Mouse (Mus musculus) MEL (cell line): ENCODE measurements around the gene Pygo1. TPM values are rescaled to one million over a fixed set of nuclear protein-coding genes. Genes with fewer than 3 reads are reported as not detected.

Experiments
- DNase-seq: peaks from one replicate; pipeline ENCODE4 v3.0.0; 2011; ENCODE audit warnings: low read depth, low spot score
- H3K27ac ChIP-seq: 2 replicates; pipeline ENCODE4 v1.5.1; 2012; ENCODE audit warnings: low read depth, mild to moderate bottlenecking, control low read depth, low read length, moderate library complexity; ENCODE audit not compliant: control insufficient read depth
- H3K27me3 ChIP-seq, 2 experiments: fragments of 150-350 bp in 1 of 2; sonication (generic) in 1 of 2; 2 replicates each; pipeline ENCODE4 v1.6.1; 2012; ENCODE audit warnings: low read length in 2 of 2, mild to moderate bottlenecking in 2 of 2, improper control_type of control experiment in 1 of 2, moderate library complexity in 1 of 2; ENCODE audit not compliant: insufficient read depth in 2 of 2, control insufficient read depth in 1 of 2
- H3K36me3 ChIP-seq, 2 experiments: 2 replicates each; pipeline ENCODE4 v1.6.1; 2012 to 2014; ENCODE audit warnings: low read length in 2 of 2, improper control_type of control experiment in 1 of 2, inconsistent platforms in 1 of 2, mild to moderate bottlenecking in 1 of 2; ENCODE audit not compliant: insufficient read depth in 2 of 2, control insufficient read depth in 1 of 2
- H3K4me1 ChIP-seq, 2 experiments: fragments of 150-350 bp in 1 of 2; sonication (generic) in 1 of 2; 2 replicates each; pipeline ENCODE4 v1.6.1; 2012; ENCODE audit warnings: low read length in 2 of 2, improper control_type of control experiment in 1 of 2, mild to moderate bottlenecking in 1 of 2; ENCODE audit not compliant: insufficient read depth in 2 of 2, control insufficient read depth in 1 of 2
- H3K4me3 ChIP-seq, 2 experiments: fragments of 150-350 bp in 1 of 2; sonication (generic) in 1 of 2; 2 replicates each; pipeline ENCODE4 v1.5.1; 2012; ENCODE audit warnings: low read depth in 2 of 2, low read length in 2 of 2, mild to moderate bottlenecking in 2 of 2, moderate library complexity in 2 of 2, control low read depth in 1 of 2, improper control_type of control experiment in 1 of 2; ENCODE audit not compliant: control insufficient read depth in 1 of 2, insufficient read depth in 1 of 2
- H3K79me2 ChIP-seq: 2 replicates; pipeline ENCODE4 v1.6.1; 2012; ENCODE audit warnings: mild to moderate bottlenecking, low read length, moderate library complexity; ENCODE audit not compliant: control insufficient read depth, poor library complexity, insufficient read depth
- H3K9ac ChIP-seq: 2 replicates; pipeline ENCODE4 v1.6.1; 2012; ENCODE audit warnings: low read depth, mild to moderate bottlenecking, control low read depth, low read length, moderate library complexity; ENCODE audit not compliant: control insufficient read depth, poor library complexity, severe bottlenecking
- H3K9me3 ChIP-seq: fragments of 150-350 bp; sonication (generic); replicated peaks from 2 replicates; pipeline ENCODE4 v1.6.1; 2012; ENCODE audit warnings: mild to moderate bottlenecking, low read length, improper control_type of control experiment, moderate library complexity; ENCODE audit not compliant: insufficient read depth
- CTCF ChIP-seq, 3 experiments: IDR thresholded peaks in 2 of 3; conservative IDR thresholded peaks in 1 of 3; 2 replicates each; pipeline ENCODE4 v1.5.1; 2011 to 2012; ENCODE audit warnings: low read length in 3 of 3, low read depth in 2 of 3, mild to moderate bottlenecking in 2 of 3, improper control_type of control experiment in 1 of 3, inconsistent platforms in 1 of 3, mixed read lengths in 1 of 3, moderate library complexity in 1 of 3; ENCODE audit not compliant: control insufficient read depth in 1 of 3, insufficient read depth in 1 of 3, poor library complexity in 1 of 3, severe bottlenecking in 1 of 3
- ELF1 ChIP-seq: IDR thresholded peaks from 2 replicates; pipeline ENCODE4 v1.6.1; 2014; ENCODE audit warnings: low read depth, mild to moderate bottlenecking, inconsistent platforms, low read length, improper control_type of control experiment, moderate library complexity
- ETS1 ChIP-seq: IDR thresholded peaks from 2 replicates; pipeline ENCODE4 v1.6.1; 2012; ENCODE audit warnings: low read depth, mild to moderate bottlenecking, inconsistent platforms, low read length, improper control_type of control experiment, moderate library complexity
- GABPA ChIP-seq: IDR thresholded peaks from 2 replicates; pipeline ENCODE4 v1.6.1; 2012; ENCODE audit warnings: low read depth, mild to moderate bottlenecking, inconsistent platforms, low read length, improper control_type of control experiment, moderate library complexity
- HCFC1 ChIP-seq: IDR thresholded peaks from 2 replicates; pipeline ENCODE4 v1.6.1; 2012; ENCODE audit warnings: low read depth, mild to moderate bottlenecking, inconsistent platforms, low read length, improper control_type of control experiment, moderate library complexity
- KAT2A ChIP-seq: conservative IDR thresholded peaks from 2 replicates; pipeline ENCODE4 v1.6.1; 2012; ENCODE audit warnings: low read depth, low read length, improper control_type of control experiment, inconsistent platforms
- MAX ChIP-seq: IDR thresholded peaks from 2 replicates; pipeline ENCODE4 v1.6.1; 2011; ENCODE audit warnings: low read length, improper control_type of control experiment
- MAZ ChIP-seq: IDR thresholded peaks from 2 replicates; pipeline ENCODE4 v1.6.1; 2012; ENCODE audit warnings: low read depth, mild to moderate bottlenecking, inconsistent platforms, low read length, improper control_type of control experiment
- MEF2A ChIP-seq: IDR thresholded peaks from 2 replicates; pipeline ENCODE4 v1.6.1; 2014; ENCODE audit warnings: low read depth, mild to moderate bottlenecking, inconsistent platforms, low read length, improper control_type of control experiment; ENCODE audit not compliant: poor library complexity, insufficient replicate concordance, severe bottlenecking; ENCODE audit errors: extremely low read depth
- MXI1 ChIP-seq: IDR thresholded peaks from 2 replicates; pipeline ENCODE4 v1.6.1; 2011; ENCODE audit warnings: mild to moderate bottlenecking, low read depth, low read length, improper control_type of control experiment
- MYB ChIP-seq: IDR thresholded peaks from 2 replicates; pipeline ENCODE4 v1.6.1; 2011; ENCODE audit warnings: mild to moderate bottlenecking, low read depth, low read length, improper control_type of control experiment
- MYC ChIP-seq: IDR thresholded peaks from 2 replicates; pipeline ENCODE4 v1.6.1; 2011; ENCODE audit warnings: low read depth, mild to moderate bottlenecking, low read length, improper control_type of control experiment, moderate library complexity
- NELFE ChIP-seq: IDR thresholded peaks from 2 replicates; pipeline ENCODE4 v1.6.1; 2011; ENCODE audit warnings: low read depth, low read length, improper control_type of control experiment
- NRF1 ChIP-seq: IDR thresholded peaks from 2 replicates; pipeline ENCODE4 v1.6.1; 2014; ENCODE audit warnings: low read depth, mild to moderate bottlenecking, inconsistent platforms, low read length, improper control_type of control experiment, moderate library complexity; ENCODE audit not compliant: poor library complexity, insufficient read depth, severe bottlenecking
- POLR2AphosphoS2 ChIP-seq: IDR thresholded peaks from 2 replicates; pipeline ENCODE4 v1.6.1; 2011; ENCODE audit warnings: low read length, improper control_type of control experiment
- POLR2AphosphoS5 ChIP-seq: IDR thresholded peaks from 2 replicates; pipeline ENCODE4 v1.6.1; 2012; ENCODE audit warnings: low read depth, borderline replicate concordance, mild to moderate bottlenecking, inconsistent platforms, low read length, moderate library complexity, mixed read lengths
- RAD21 ChIP-seq: IDR thresholded peaks from 2 replicates; pipeline ENCODE4 v1.6.1; 2011; ENCODE audit warnings: mild to moderate bottlenecking, low read depth, low read length, improper control_type of control experiment
- SMC3 ChIP-seq: IDR thresholded peaks from 2 replicates; pipeline ENCODE4 v1.6.1; 2011; ENCODE audit warnings: low read depth, low read length, improper control_type of control experiment
- TAL1 ChIP-seq: IDR thresholded peaks from 2 replicates; pipeline ENCODE4 v1.6.1; 2012; ENCODE audit warnings: mild to moderate bottlenecking, inconsistent platforms, low read length, moderate library complexity, mixed read lengths
- TCF12 ChIP-seq: IDR thresholded peaks from 2 replicates; pipeline ENCODE4 v1.6.1; 2014; ENCODE audit warnings: low read depth, mild to moderate bottlenecking, inconsistent platforms, low read length, improper control_type of control experiment, moderate library complexity
- UBTF ChIP-seq: IDR thresholded peaks from 2 replicates; pipeline ENCODE4 v1.6.1; 2012; ENCODE audit warnings: low read depth, mild to moderate bottlenecking, inconsistent platforms, low read length, improper control_type of control experiment, moderate library complexity, borderline replicate concordance; ENCODE audit not compliant: insufficient read depth
- ZC3H11A ChIP-seq: IDR thresholded peaks from 2 replicates; pipeline ENCODE4 v1.6.1; 2012; ENCODE audit warnings: low read depth, mild to moderate bottlenecking, inconsistent platforms, low read length, improper control_type of control experiment
- polyA plus RNA-seq, 2 experiments: library from polyadenylated mRNA; stranded (reverse) in 1 of 2; unstranded in 1 of 2; fragments of >175 nt in 1 of 2; fragments of >200 nt in 1 of 2; gene quantifications; 2 replicates each; pipeline versions ENCODE4 v1.2.1 to v1.2.4; 2012; ENCODE audit warnings: low replicate concordance in 2 of 2, low read depth in 1 of 2; ENCODE audit not compliant: insufficient read length in 2 of 2, insufficient read depth in 1 of 2, missing spikeins in 1 of 2
- total RNA-seq: library from RNA; depleted of rRNA; stranded (reverse); fragments of 300-350 nt; gene quantifications from 2 replicates; pipeline ENCODE4 v1.2.3, GENCODE M21; 2012

Pygo1 gene
- total and polyA plus RNA-seq, 3 experiments: not detected

GRCm38 (mm10) chr9:72969874-72970273 lies 44.4 kb downstream of the Pygo1 start:
- DNase-seq: no peak
- no peaks in the 10 kb centered on the region for H3K79me2 ChIP-seq
- H3K4me3 ChIP-seq: no peak overlapping the region
- no peaks in the 10 kb centered on the region for H3K36me3 ChIP-seq
- no peaks in the 10 kb centered on the region for H3K4me1 ChIP-seq
- H3K27me3 ChIP-seq: no peaks in the 10 kb centered on the region
- no peak for TF ChIP-seq HCFC1
- peak in 2 of 3 experiments; percentile 38 to 44; a peak in 4 of 6 replicates for TF ChIP-seq CTCF (IDR thresholded peaks at IDR 0.05 in 2 of 3, conservative IDR thresholded peaks at IDR 0.05 in 1 of 3; ENCODE audit: control insufficient read depth in 1 of 3, insufficient read depth in 1 of 3, low read depth in 2 of 3, low read length in 3 of 3, poor library complexity in 1 of 3, severe bottlenecking in 1 of 3)
- TF ChIP-seq MYC: no peak
- TF ChIP-seq MYB: no peak
- TF ChIP-seq POLR2AphosphoS5: no peak
- no peak for TF ChIP-seq ELF1
- no peak for TF ChIP-seq MEF2A
- no peak overlapping the region for H3K9ac ChIP-seq
- no peak overlapping the region for H3K27ac ChIP-seq
- no peaks in the 10 kb centered on the region for H3K9me3 ChIP-seq

- no peaks in the 10 kb centered on the region for H3K9me3 ChIP-seq
- TF ChIP-seq TCF12: no peak
- no peak for TF ChIP-seq ETS1
- no peak for TF ChIP-seq UBTF
- TF ChIP-seq NRF1: no peak
- TF ChIP-seq TAL1: no peak
- TF ChIP-seq RAD21: no peak
- TF ChIP-seq POLR2AphosphoS2: no peak
- TF ChIP-seq POLR2AphosphoS5: no peak
- TF ChIP-seq MAX: no peak
- no peak overlapping the region for H3K4me3 ChIP-seq
- no peak overlapping the region for H3K27ac ChIP-seq
- DNase-seq: no peak
- H3K79me2 ChIP-seq: no peaks in the 10 kb centered on the region
- H3K4me1 ChIP-seq: no peaks in the 10 kb centered on the region
- no peaks in the 10 kb centered on the region for H3K27me3 ChIP-seq
- no peak overlapping the region for H3K9ac ChIP-seq
- H3K36me3 ChIP-seq: no peaks in the 10 kb centered on the region
These were observed 47.0 kb downstream of the Pygo1 start for GRCm38 (mm10) chr9:72972435-72972834.

GRCm38 (mm10) chr9:72972984-72973383 lies 47.5 kb downstream of the Pygo1 start:
- no peak for DNase-seq
- no peaks in the 10 kb centered on the region for H3K36me3 ChIP-seq
- H3K4me3 ChIP-seq: no peak overlapping the region
- H3K27me3 ChIP-seq: no peaks in the 10 kb centered on the region
- no peaks in the 10 kb centered on the region for H3K9me3 ChIP-seq
- H3K79me2 ChIP-seq: no peaks in the 10 kb centered on the region
- TF ChIP-seq KAT2A: no peak
- no peak for TF ChIP-seq MYC
- no peak for TF ChIP-seq ZC3H11A
- no peak for TF ChIP-seq GABPA
- TF ChIP-seq CTCF (IDR thresholded peaks at IDR 0.05 in 2 of 3, conservative IDR thresholded peaks at IDR 0.05 in 1 of 3; ENCODE audit: control insufficient read depth in 1 of 3, insufficient read depth in 1 of 3, low read depth in 2 of 3, low read length in 3 of 3, poor library complexity in 1 of 3, severe bottlenecking in 1 of 3): peak; percentile 17 to 32 (median 25); a peak in 5 of 6 replicates
- TF ChIP-seq MAZ: no peak
- TF ChIP-seq SMC3: peak; percentile 37
- TF ChIP-seq NELFE: no peak
- TF ChIP-seq NRF1: no peak
- TF ChIP-seq MXI1: no peak
- H3K9ac ChIP-seq: no peak overlapping the region
- no peak overlapping the region for H3K27ac ChIP-seq
- no peaks in the 10 kb centered on the region for H3K4me1 ChIP-seq
